Mouse (Mus musculus) cortical plate, adult 2 months (tissue): ENCODE measurements around the gene Foxn3. TPM values are rescaled to one million over a fixed set of nuclear protein-coding genes. Genes with fewer than 3 reads are reported as not detected.
"Not testable (repeated sequence)": the region's sequence is repeated elsewhere in the genome, so short reads cannot be mapped to it uniquely, and the experiment has no call there.

Source experiments
- H3K27ac ChIP-seq: fragments of 200-500 bp; 2 replicates; pipeline ENCODE4 v1.5.1; 2012; ENCODE audit warnings: low read length, control low read depth, inconsistent platforms; ENCODE audit not compliant: insufficient read depth
- H3K4me1 ChIP-seq: fragments of 200-500 bp; 2 replicates; pipeline ENCODE4 v1.6.1; 2011; ENCODE audit warnings: low read length; ENCODE audit not compliant: control insufficient read depth, insufficient read depth
- H3K4me3 ChIP-seq: fragments of 200-500 bp; 2 replicates; pipeline ENCODE4 v1.5.1; 2011; ENCODE audit warnings: mild to moderate bottlenecking, low read length, control low read depth; ENCODE audit not compliant: insufficient read depth
- CTCF ChIP-seq: fragments of 200-500 bp; IDR thresholded peaks from 2 replicates; pipeline ENCODE4 v1.5.1; 2011; ENCODE audit warnings: mild to moderate bottlenecking, control low read depth, low read length; ENCODE audit not compliant: insufficient read depth; ENCODE audit errors: extremely low read depth
- POLR2A ChIP-seq: fragments of 200-500 bp; IDR thresholded peaks from 2 replicates; pipeline ENCODE4 v1.6.1; 2011; ENCODE audit warnings: mild to moderate bottlenecking, low read length, control low read depth; ENCODE audit not compliant: insufficient read depth; ENCODE audit errors: extremely low read depth
- polyA plus RNA-seq: library from polyadenylated mRNA; depleted of rRNA; stranded (reverse); fragments of >200 nt; gene quantifications from 2 replicates; pipeline ENCODE4 v1.2.3, GENCODE M21; 2012

Gene Foxn3
- polyA plus RNA-seq, 1 experiment = 24.9 TPM

DNA sequence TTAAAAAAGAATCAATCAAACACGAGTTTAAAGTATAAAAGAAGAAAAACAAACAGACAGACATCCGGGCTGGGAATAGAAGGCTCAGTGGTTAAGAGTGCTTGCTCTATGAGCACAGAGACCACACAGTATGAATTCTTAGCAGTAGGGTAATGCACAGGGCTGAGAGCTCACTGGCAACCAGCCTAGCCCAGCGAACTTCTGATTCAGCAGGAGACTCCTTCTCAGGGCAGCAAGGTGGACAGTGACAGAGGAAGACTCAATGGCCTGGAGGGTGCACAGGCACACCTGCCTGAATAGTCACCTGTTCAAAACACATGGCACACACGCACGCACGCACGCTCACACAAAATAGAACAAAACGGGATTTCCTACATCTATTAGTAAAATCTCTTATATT is 353.6 kb downstream of the Foxn3 start:
- Histone ChIP-seq H3K4me3 (no peak overlapping the region), H3K27ac (no peak overlapping the region)
- no peak for TF ChIP-seq CTCF
- TF ChIP-seq POLR2A = no peak

DNA sequence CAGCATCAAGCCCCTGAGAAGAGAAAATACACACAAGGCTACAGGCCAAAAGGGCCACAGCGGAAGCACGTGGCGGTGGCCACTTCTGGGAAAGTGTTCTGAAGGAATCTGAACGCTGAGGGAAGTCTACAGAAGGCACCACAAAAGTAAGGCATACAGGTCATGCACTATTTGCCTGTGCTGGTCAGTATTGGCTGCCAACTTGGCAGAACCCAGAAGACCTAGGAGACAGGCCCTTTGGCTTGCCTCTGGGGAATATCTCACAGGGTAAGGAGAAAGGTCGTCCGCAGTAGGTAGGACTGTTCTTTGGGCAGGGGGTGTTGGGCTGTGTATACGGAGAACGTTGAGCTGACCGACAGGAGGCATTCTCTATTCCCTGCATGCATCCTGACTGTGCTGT is 355.1 kb downstream of the Foxn3 start:
- TF ChIP-seq CTCF (no peak), POLR2A (no peak)
- H3K4me3 ChIP-seq = no peak overlapping the region
- H3K27ac ChIP-seq = no peak overlapping the region
- no peaks in the 10 kb centered on the region for H3K4me1 ChIP-seq

More for the DNA sequence above, 353.6 kb downstream of the Foxn3 start:
- H3K4me1 ChIP-seq = 0 out of 2 replicates have a peak, but pooled peaks cover 1% of the 10 kb centered on the region

DNA sequence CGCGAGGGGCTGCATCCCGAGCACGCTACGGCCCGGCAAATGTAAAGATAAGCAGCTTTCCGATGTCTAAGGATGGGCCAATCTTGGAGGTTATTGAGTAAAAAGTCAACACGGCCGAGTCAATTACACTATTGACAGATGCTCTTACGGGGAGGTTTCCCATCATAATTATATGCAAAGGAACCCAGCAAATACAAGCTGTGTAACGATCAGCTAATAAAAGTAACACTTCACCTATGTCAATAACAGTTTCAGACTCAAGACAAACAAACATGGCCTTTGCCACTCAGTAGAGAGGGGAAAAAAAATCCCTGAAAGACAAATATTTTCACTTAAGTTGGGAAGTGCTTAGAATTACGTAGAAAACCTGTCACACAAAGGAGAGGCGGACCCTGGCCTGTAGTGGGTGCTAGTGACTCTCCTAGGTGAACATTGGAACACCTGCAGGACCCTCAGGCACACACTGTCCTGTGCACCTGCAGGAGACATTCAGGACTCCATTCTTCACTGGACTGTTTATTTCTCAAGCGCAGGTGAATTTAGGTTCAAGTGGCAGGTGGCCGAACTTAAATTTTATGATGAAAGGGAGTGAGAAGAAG is 356.3 kb downstream of the Foxn3 start:
- Histone ChIP-seq H3K27ac (no peak overlapping the region), H3K4me1 (no peaks in the 10 kb centered on the region), H3K4me3 (no peak overlapping the region)
- no peak for TF ChIP-seq CTCF
- TF ChIP-seq POLR2A = no peak

DNA sequence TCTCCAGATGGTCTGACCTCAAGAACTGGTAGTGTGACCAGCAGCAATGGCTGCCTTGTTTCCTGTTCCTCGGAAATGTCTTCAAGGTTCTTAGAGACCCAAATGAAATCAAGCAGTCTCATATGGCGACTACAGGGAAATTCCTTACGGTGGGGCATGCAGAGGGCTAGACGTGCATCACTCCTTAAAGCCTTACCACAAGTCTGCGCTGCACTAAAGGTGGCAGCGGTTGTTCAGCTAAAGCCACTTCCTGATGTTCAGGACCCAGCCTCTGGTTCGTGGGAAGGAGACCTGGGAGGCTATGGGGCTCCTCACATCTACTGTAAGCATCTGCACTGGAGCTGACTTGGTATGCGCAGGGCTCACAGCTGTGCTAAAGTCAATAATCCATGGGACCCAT is 357.6 kb downstream of the Foxn3 start:
- TF ChIP-seq POLR2A (no peak), CTCF (no peak)
- Histone ChIP-seq H3K27ac (no peak overlapping the region), H3K4me3 (no peak overlapping the region), H3K4me1 (no peaks in the 10 kb centered on the region)

DNA sequence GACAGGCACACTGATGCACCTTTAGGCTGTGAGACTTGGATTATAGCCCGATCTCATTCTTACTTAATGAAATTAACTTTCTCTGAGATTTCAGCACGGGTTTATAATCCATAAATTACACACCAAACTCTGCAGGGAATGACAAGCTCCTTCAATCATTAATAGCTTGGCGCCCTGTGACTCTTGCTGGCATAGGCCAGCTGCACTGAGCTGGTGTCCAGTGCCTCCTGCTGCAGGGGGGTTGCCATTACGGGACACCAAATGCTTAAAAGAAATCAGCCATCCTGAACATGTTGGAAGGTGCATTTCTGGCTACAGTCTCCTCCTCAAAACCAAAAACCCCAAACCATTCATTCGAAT is 364.3 kb downstream of the Foxn3 start:
- H3K4me1 ChIP-seq = peaks cover 3% of the 10 kb centered on the region; the same call in 1 of the 2 replicates
- no peak overlapping the region for H3K4me3 ChIP-seq
- no peak overlapping the region for H3K27ac ChIP-seq
- no peak for TF ChIP-seq POLR2A
- no peak for TF ChIP-seq CTCF

DNA sequence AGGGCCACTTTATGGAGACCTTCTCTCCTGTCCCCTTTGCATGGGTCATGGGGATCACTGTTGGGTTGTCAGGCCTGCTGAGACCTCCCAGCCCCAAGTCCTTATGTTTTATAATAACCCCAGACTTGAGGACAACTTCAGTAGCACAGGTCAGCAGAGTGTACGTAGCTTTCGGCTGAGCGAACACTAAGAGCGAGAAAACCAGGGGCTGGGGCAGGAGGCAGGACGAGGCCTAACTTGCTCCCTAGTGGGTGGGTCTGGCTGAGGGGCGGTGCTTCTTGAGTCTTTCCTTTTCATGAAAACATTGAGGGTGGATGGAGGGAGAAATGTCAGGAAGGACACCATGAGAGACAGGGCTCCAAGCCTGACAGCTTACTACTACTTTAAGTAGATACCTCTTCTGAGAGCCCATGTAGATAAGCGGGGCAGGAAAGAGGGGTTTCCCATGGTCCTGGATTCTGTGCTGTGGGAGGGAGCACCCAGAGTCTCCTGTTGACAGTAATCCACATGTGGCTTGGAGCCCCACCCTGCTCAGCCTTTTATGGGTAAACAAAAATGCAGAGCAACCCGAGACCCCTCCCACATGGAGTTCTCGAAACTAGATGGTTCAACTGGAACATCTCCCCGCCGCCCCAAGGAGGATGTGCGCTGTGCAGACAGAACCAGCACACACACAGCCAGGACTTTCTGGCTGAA is 364.8 kb downstream of the Foxn3 start:
- H3K27ac ChIP-seq = no peak overlapping the region
- peaks cover 3% of the 10 kb centered on the region; the same call in 1 of the 2 replicates for H3K4me1 ChIP-seq
- no peak overlapping the region for H3K4me3 ChIP-seq
- no peak for TF ChIP-seq POLR2A
- TF ChIP-seq CTCF = no peak

DNA sequence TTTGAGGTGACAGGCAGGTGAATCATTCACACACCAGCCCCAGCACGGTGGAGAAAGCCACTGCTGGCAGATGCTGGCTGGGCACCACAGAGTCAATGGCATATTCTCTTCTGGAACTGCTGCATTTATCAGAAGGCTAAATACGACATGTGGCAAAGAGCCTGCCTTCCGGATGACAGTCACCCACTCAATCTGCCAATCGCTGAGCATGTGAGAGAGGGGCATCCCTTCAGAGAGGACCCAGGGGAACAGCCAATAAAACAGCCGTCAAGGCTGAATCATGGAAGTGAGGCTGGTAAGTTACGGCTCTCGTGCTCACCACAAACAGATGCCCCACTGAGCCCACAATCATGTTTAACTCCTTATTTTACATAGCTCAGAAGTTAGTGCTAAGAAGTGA is 366.4 kb downstream of the Foxn3 start:
- TF ChIP-seq POLR2A (no peak), CTCF (no peak)
- Histone ChIP-seq H3K4me3 (no peak overlapping the region), H3K4me1 (peaks cover 3% of the 10 kb centered on the region; the same call in 1 of the 2 replicates), H3K27ac (no peak overlapping the region)

DNA sequence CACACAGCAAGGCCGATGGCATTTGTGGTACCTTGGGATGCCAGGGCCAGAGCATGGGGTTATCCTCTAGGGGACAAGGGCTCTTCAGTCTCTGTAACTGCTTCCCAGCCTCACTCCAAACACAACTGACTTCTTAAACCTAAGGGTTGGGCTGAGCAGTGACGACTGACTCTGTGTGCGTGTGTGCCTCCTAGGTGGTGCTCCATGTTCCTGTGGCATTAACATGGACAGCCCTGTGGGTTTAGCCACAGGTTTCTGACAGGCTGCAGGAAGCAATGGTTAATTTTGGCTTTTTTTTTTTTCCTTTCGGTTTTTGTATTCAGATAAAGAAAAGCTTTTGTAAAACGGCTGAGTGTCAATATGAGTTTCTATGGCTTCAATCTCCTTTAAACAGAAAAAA is 367.7 kb downstream of the Foxn3 start:
- H3K4me1 ChIP-seq = peaks cover 3% of the 10 kb centered on the region; the same call in 1 of the 2 replicates
- TF ChIP-seq POLR2A = no peak
- TF ChIP-seq CTCF = no peak
- no peak overlapping the region for H3K4me3 ChIP-seq
- H3K27ac ChIP-seq = no peak overlapping the region

DNA sequence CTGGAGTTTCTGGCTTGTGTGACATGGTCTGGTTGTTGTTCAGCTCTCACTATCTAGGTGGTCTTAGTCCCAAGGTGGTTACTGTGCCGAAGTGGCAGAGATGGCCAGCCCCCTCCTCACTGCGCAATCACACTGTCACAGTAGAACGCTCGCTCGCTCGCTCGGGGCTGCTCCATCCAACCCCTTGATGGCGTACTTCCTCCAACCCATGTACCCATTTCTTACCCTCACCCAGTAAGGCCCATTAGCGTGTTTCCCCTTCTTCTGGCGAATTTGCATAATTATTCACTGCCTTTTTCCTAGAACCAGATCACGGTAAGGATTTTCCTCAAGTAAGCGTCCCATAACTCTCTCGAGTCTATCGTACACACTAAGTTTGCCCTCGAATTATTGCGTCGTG is 369.3 kb downstream of the Foxn3 start:
- not testable (repeated sequence) for H3K4me1 ChIP-seq, H3K27ac ChIP-seq, H3K4me3 ChIP-seq

DNA sequence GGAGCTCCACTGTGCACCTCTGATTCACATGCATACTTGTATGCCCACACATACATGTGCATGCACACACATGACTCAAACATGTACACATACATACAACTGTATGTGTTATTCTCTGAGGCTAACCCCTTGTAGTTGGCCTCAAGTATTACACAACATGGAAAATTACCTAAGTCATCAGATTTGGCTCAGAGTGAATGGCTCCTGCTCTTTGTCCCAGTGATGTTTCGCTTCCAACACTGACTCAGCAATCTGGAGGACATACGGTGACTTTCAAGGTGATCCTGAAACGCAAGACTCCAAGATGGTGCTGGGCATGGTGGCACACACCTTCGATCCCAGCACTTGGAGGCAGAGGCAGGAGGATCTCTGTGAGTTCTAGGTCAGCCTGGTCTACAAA is 375.7 kb downstream of the Foxn3 start:
- peaks cover under 1% of the 10 kb centered on the region for H3K4me1 ChIP-seq
- H3K27ac ChIP-seq = no peak overlapping the region
- H3K4me3 ChIP-seq = no peak overlapping the region
- TF ChIP-seq CTCF (no peak), POLR2A (no peak)

DNA sequence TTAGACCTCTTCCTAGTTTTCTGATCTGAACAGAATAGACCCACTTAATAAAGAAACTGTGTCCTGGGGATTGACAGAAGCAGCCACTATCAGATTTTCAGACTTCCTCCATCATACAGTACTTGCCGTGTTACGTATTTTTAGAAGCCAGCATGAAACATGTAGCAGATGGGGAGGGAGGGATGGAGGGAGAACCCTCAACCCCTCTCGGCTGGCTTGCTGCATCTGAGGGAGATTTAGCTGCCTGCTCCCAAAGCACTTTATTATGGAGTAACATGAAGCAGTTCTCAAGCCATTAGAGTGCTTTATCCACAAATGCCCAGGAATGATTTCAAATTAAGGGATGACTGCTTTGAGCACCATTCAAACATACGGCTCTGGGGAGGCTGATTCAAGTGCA is 377.1 kb downstream of the Foxn3 start:
- TF ChIP-seq POLR2A (no peak), CTCF (no peak)
- Histone ChIP-seq H3K27ac (no peak overlapping the region), H3K4me1 (peaks cover 1% of the 10 kb centered on the region), H3K4me3 (no peak overlapping the region)
